30 mouse cellular contexts compared by ENCODE assay signal in the genomic region with DNA sequence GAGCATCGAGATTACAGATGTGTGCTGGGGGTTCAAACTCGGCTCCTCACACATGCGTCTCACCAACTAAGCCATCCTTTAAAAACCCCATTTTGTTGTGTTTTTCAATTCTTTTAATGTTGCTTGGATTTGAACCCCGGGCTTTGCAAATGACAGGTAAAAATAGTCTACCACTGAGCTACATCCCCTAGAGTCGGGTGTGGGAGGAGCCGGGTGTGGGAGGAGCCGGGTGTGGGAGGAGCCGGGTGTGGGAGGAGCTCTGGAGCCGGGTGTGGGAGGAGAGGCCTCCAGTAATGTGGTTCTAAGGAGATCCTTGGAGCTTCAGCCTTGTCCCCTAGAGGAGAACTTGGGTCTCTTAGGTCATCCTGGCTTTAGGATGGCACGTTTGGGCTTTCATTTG.
DNase-seq lines count a peak whose midpoint lies in the region; ATAC-seq lines count a peak whose summit lies in the region.
"Had no signal": no experiment of that assay in that cellular context is flagged by ENCODE, and none has a peak within 500 bp of the region (broad histone marks: within the 10 kb centered on the region; RNA-seq: fewer than 3 reads in every experiment).

No protein-coding gene starts in this region.

- no peaks in the 10 kb centered on the region for H3K9me3 ChIP-seq in embryonic facial prominence, embryonic 13.5 days
- H3K9me3 ChIP-seq in embryonic facial prominence, embryonic 10.5 days, result no peaks in the 10 kb centered on the region
- no peaks in the 10 kb centered on the region for H3K9me3 ChIP-seq in heart, embryonic 15.5 days (replicated peaks)
- H3K9me3 ChIP-seq: forebrain, embryonic 10.5 days; forebrain, embryonic 13.5 days; hindbrain, embryonic 10.5 days; hindbrain, embryonic 13.5 days; intestine, embryonic 15.5 days had no signal

- no peak for ATAC-seq in embryonic facial prominence, embryonic 13.5 days (ENCODE audit: insufficient number of reproducible peaks, insufficient read depth, low FRiP score, low TSS enrichment, low read depth)
- no peak for ATAC-seq in heart, embryonic 15.5 days (replicated peaks; ENCODE audit: insufficient number of reproducible peaks, insufficient read depth, low FRiP score, low read depth)
- ATAC-seq: forebrain, embryonic 13.5 days; forebrain, embryonic 16.5 days; hindbrain, embryonic 16.5 days; Patski had no signal

- no peaks in the 10 kb centered on the region for H3K36me3 ChIP-seq in embryonic facial prominence, embryonic 13.5 days
- no peaks in the 10 kb centered on the region for H3K36me3 ChIP-seq in embryonic facial prominence, embryonic 10.5 days (replicated peaks)
- no peaks in the 10 kb centered on the region for H3K36me3 ChIP-seq in heart, embryonic 15.5 days
- H3K36me3 ChIP-seq: forebrain, embryonic 10.5 days; G1E; heart, embryonic 12.5 days; hindbrain, embryonic 10.5 days; hindbrain, embryonic 13.5 days; intestine, embryonic 15.5 days had no signal

- no peaks in the 10 kb centered on the region for H3K27me3 ChIP-seq in embryonic facial prominence, embryonic 13.5 days
- H3K27me3 ChIP-seq in embryonic facial prominence, embryonic 10.5 days (replicated peaks; ENCODE audit: low read depth, poor library complexity, severe bottlenecking), result no peaks in the 10 kb centered on the region
- H3K27me3 ChIP-seq in heart, embryonic 15.5 days, result no peaks in the 10 kb centered on the region
- H3K27me3 ChIP-seq: CH12.LX; forebrain, embryonic 13.5 days; heart, embryonic 12.5 days; hindbrain, embryonic 13.5 days; intestine, embryonic 15.5 days; Patski had no signal

- no peak for DNase-seq in embryonic facial prominence, embryonic 10.5 days (ENCODE audit: low spot score)
- no peak for DNase-seq in heart, adult 9 months (ENCODE audit: low spot score in 2 of 2)
- peak; percentile 14 for DNase-seq in A20 (ENCODE audit: low read depth, low spot score)
- no peak for DNase-seq in frontal cortex, postnatal 25 days (ENCODE audit: low spot score in 2 of 2)
- DNase-seq: adrenal gland, postnatal 10 days; adrenal gland, postnatal 36 days; B cell, adult 2 months; cerebellum, adult 11 months; cerebellum, adult 2 months; cerebellum, adult 9-11 months; cerebellum, postnatal 25 days; gastrocnemius, adult 2 months; gastrocnemius, postnatal 14 days; heart, adult 18-20 months; heart, postnatal 14 days; kidney, adult 11 months; kidney, adult 8-10 months had no signal

- H3K4me3 ChIP-seq in embryonic facial prominence, embryonic 13.5 days, result no peak overlapping the region
- H3K4me3 ChIP-seq in embryonic facial prominence, embryonic 10.5 days, result no peak overlapping the region
- no peak overlapping the region for H3K4me3 ChIP-seq in heart, embryonic 15.5 days
- H3K4me3 ChIP-seq: forebrain, embryonic 10.5 days; forebrain, embryonic 13.5 days; heart, embryonic 12.5 days; hindbrain, embryonic 10.5 days; hindbrain, embryonic 13.5 days; intestine, embryonic 15.5 days had no signal

- no peak overlapping the region for H3K4me2 ChIP-seq in embryonic facial prominence, embryonic 13.5 days
- no peak overlapping the region for H3K4me2 ChIP-seq in heart, embryonic 15.5 days
- H3K4me2 ChIP-seq: forebrain, embryonic 13.5 days; heart, embryonic 12.5 days; hindbrain, embryonic 13.5 days; intestine, embryonic 15.5 days had no signal

- WGBS in embryonic facial prominence, embryonic 13.5 days, result 87% methylated on average over 10 of the region's 10 CpGs
- WGBS in embryonic facial prominence, embryonic 10.5 days, result 89% methylated on average over 10 of the region's 10 CpGs
- WGBS in heart, embryonic 15.5 days, result 89% methylated on average over 10 of the region's 10 CpGs

- H3K4me1 ChIP-seq in embryonic facial prominence, embryonic 13.5 days, result peaks cover 22% of the 10 kb centered on the region
- H3K4me1 ChIP-seq in embryonic facial prominence, embryonic 10.5 days, result peaks cover 11% of the 10 kb centered on the region; the same call in 1 of the 2 replicates
- peaks cover 21% of the 10 kb centered on the region for H3K4me1 ChIP-seq in heart, embryonic 15.5 days (replicated peaks)
- H3K4me1 ChIP-seq: forebrain, embryonic 13.5 days; intestine, embryonic 15.5 days had no signal

- no peak overlapping the region for H3K9ac ChIP-seq in embryonic facial prominence, embryonic 13.5 days
- H3K9ac ChIP-seq in heart, embryonic 15.5 days, result no peak overlapping the region
- H3K9ac ChIP-seq: forebrain, embryonic 13.5 days; heart, embryonic 12.5 days; hindbrain, embryonic 13.5 days; intestine, embryonic 15.5 days had no signal

- peak overlapping the region; percentile 51; the same call in 1 of the 2 replicates for H3K27ac ChIP-seq in embryonic facial prominence, embryonic 13.5 days
- no peak overlapping the region for H3K27ac ChIP-seq in embryonic facial prominence, embryonic 10.5 days (replicated peaks)
- H3K27ac ChIP-seq in heart, embryonic 15.5 days, result peak overlapping the region; percentile 69
- H3K27ac ChIP-seq: forebrain, embryonic 10.5 days; forebrain, embryonic 13.5 days; hindbrain, embryonic 10.5 days; hindbrain, embryonic 13.5 days; intestine, embryonic 15.5 days had no signal
